Mouse (Mus musculus): Measurements from ENCODE around the gene Tnfrsf13b.

- TF ChIP-seq CHD2 (IDR thresholded peaks at IDR 0.05; ENCODE audit: low read length) (no peak; the same call in 1 of the 2 replicates), POLR2A (IDR thresholded peaks at IDR 0.05; ENCODE audit: low read depth, low read length) (no peak), SMC3 (IDR thresholded peaks at IDR 0.05; ENCODE audit: low read depth, low read length) (peak; percentile 64), ZNF384 (IDR thresholded peaks at IDR 0.05; ENCODE audit: low read depth, low read length) (no peak), RAD21 (IDR thresholded peaks at IDR 0.05; ENCODE audit: low read depth, low read length) (peak; percentile 57), KAT2A (IDR thresholded peaks at IDR 0.05; ENCODE audit: insufficient replicate concordance, low read length) (no peak), ZC3H11A (IDR thresholded peaks at IDR 0.05; ENCODE audit: low read depth, low read length) (no peak), CTCF (conservative IDR thresholded peaks at IDR 0.05 in 1 of 2, IDR thresholded peaks at IDR 0.05 in 1 of 2; ENCODE audit: low read depth in 2 of 2, low read length in 2 of 2) (peak in 1 of 2 experiments; percentile 63; a peak in 2 of 4 replicates)
These were observed 2.7 kb upstream of the Tnfrsf13b start for GRCm38 (mm10) chr11:61123886-61124285.
